In the genomic region with DNA sequence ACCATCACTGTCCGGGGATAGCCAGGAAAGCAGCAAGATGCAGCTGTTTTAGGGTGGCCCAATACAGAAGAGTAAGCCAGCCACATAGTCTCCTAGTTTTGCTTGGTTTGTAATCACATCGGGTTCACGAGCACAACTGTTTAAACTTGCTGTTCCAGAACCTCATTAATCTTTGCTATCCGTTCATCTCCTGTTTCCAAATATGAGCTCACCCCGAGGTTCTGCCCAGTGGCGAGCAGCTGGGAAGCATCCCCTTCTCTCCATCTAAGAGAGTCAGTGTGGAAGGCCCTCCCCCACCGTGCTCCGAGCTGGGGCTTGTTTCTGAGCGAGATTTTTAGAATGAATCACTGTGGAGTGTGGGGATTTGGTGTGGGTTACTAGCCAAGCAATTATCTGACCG, we compare ENCODE assay signal across 9 mouse cellular contexts.
DNase-seq lines count a peak whose midpoint lies in the region; ATAC-seq lines count a peak whose summit lies in the region.
"Had no signal": no experiment of that assay in that cellular context is flagged by ENCODE, and none has a peak within 500 bp of the region (broad histone marks: within the 10 kb centered on the region; RNA-seq: fewer than 3 reads in every experiment).

No protein-coding gene starts in this region.

- H3K9ac ChIP-seq in heart, embryonic 11.5 days (ENCODE audit: low read depth, low read length): no peak overlapping the region
- H3K9ac ChIP-seq in kidney, embryonic 16.5 days (replicated peaks; ENCODE audit: low read length): no peak overlapping the region
- H3K9ac ChIP-seq in stomach, embryonic 15.5 days: no peak overlapping the region
- no peak overlapping the region for H3K9ac ChIP-seq in forebrain, embryonic 13.5 days

- no peak for ATAC-seq in heart, embryonic 11.5 days (replicated peaks; ENCODE audit: insufficient number of reproducible peaks, low FRiP score, low TSS enrichment)
- ATAC-seq in kidney, embryonic 16.5 days (ENCODE audit: low FRiP score, low TSS enrichment): peak; percentile 93
- peak; percentile 87 for ATAC-seq in stomach, embryonic 15.5 days (ENCODE audit: insufficient read depth, low FRiP score, low read depth)
- no peak for ATAC-seq in forebrain, embryonic 13.5 days

- no peak overlapping the region for H3K27ac ChIP-seq in heart, embryonic 11.5 days (ENCODE audit: low read depth, low read length)
- H3K27ac ChIP-seq in kidney, embryonic 16.5 days (ENCODE audit: low read length): peak overlapping the region; percentile 79
- H3K27ac ChIP-seq in stomach, embryonic 15.5 days: peak overlapping the region; percentile 79
- H3K27ac ChIP-seq in forebrain, embryonic 10.5 days: no peak overlapping the region
- H3K27ac ChIP-seq in forebrain, embryonic 13.5 days: no peak overlapping the region

- no peaks in the 10 kb centered on the region for H3K27me3 ChIP-seq in heart, embryonic 11.5 days (ENCODE audit: control insufficient read depth, insufficient read depth, low read length)
- H3K27me3 ChIP-seq in kidney, embryonic 16.5 days (ENCODE audit: insufficient read depth, low read length): no peaks in the 10 kb centered on the region
- H3K27me3 ChIP-seq in stomach, embryonic 15.5 days (replicated peaks): no peaks in the 10 kb centered on the region
- H3K27me3 ChIP-seq in forebrain, embryonic 10.5 days (ENCODE audit: poor library complexity, severe bottlenecking): no peaks in the 10 kb centered on the region
- H3K27me3 ChIP-seq in forebrain, embryonic 13.5 days: no peaks in the 10 kb centered on the region; the same call in 1 of the 2 replicates

- intact Hi-C loops in gastrocnemius, postnatal 14 days (cut with DNase I; ENCODE audit: low total_unique reads): no loop called here

- WGBS in heart, embryonic 11.5 days (ENCODE audit: insufficient replicate concordance): 57% methylated on average over 10 of the region's 10 CpGs
- WGBS in kidney, embryonic 16.5 days: 9% methylated on average over 10 of the region's 10 CpGs
- WGBS in stomach, embryonic 15.5 days: 25% methylated on average over 10 of the region's 10 CpGs
- WGBS in forebrain, embryonic 10.5 days: 84% methylated on average over 10 of the region's 10 CpGs
- 82% methylated on average over 10 of the region's 10 CpGs for WGBS in forebrain, embryonic 13.5 days

- no peak overlapping the region for H3K4me2 ChIP-seq in heart, embryonic 11.5 days
- H3K4me2 ChIP-seq in kidney, embryonic 16.5 days (replicated peaks; ENCODE audit: low read depth, low read length): no peak overlapping the region
- no peak overlapping the region for H3K4me2 ChIP-seq in stomach, embryonic 15.5 days
- H3K4me2 ChIP-seq in forebrain, embryonic 13.5 days: no peak overlapping the region

- no peaks in the 10 kb centered on the region for H3K9me3 ChIP-seq in heart, embryonic 11.5 days (replicated peaks; ENCODE audit: control insufficient read depth, low read length)
- H3K9me3 ChIP-seq in kidney, embryonic 16.5 days (ENCODE audit: low read length): no peaks in the 10 kb centered on the region
- H3K9me3 ChIP-seq in stomach, embryonic 15.5 days: no peaks in the 10 kb centered on the region
- no peaks in the 10 kb centered on the region for H3K9me3 ChIP-seq in forebrain, embryonic 10.5 days
- no peaks in the 10 kb centered on the region for H3K9me3 ChIP-seq in forebrain, embryonic 13.5 days (replicated peaks)

- H3K4me3 ChIP-seq in heart, embryonic 11.5 days (ENCODE audit: low read depth, low read length): no peak overlapping the region
- no peak overlapping the region for H3K4me3 ChIP-seq in kidney, embryonic 16.5 days (ENCODE audit: low read length)
- no peak overlapping the region for H3K4me3 ChIP-seq in stomach, embryonic 15.5 days (replicated peaks)
- no peak overlapping the region for H3K4me3 ChIP-seq in forebrain, embryonic 10.5 days
- H3K4me3 ChIP-seq in forebrain, embryonic 13.5 days: no peak overlapping the region

- peak; percentile 99 for DNase-seq in heart, adult 11 months
- DNase-seq in gastrocnemius, postnatal 14 days: peak; percentile 85
- DNase-seq in right cerebral cortex, postnatal 10 days (ENCODE audit: low spot score in 2 of 2): no peak
- DNase-seq in forebrain, embryonic 10.5 days (ENCODE audit: extremely low spot score, low spot score): no peak
- DNase-seq: left cerebral cortex, postnatal 4 days had no signal

- no peaks in the 10 kb centered on the region for H3K36me3 ChIP-seq in heart, embryonic 11.5 days (ENCODE audit: control insufficient read depth, insufficient read depth, low read length)
- H3K36me3 ChIP-seq in kidney, embryonic 16.5 days (ENCODE audit: insufficient read depth, low read length): no peaks in the 10 kb centered on the region
- H3K36me3 ChIP-seq in stomach, embryonic 15.5 days: no peaks in the 10 kb centered on the region
- no peaks in the 10 kb centered on the region for H3K36me3 ChIP-seq in forebrain, embryonic 10.5 days (replicated peaks)
- no peaks in the 10 kb centered on the region for H3K36me3 ChIP-seq in forebrain, embryonic 13.5 days (ENCODE audit: poor library complexity, severe bottlenecking)

- peaks cover 2% of the 10 kb centered on the region; the same call in 1 of the 2 replicates for H3K4me1 ChIP-seq in heart, embryonic 11.5 days (ENCODE audit: control insufficient read depth, insufficient read depth, low read length)
- peaks cover 39% of the 10 kb centered on the region for H3K4me1 ChIP-seq in kidney, embryonic 16.5 days (ENCODE audit: insufficient read depth, low read length)
- peaks cover 7% of the 10 kb centered on the region; the same call in 1 of the 2 replicates for H3K4me1 ChIP-seq in stomach, embryonic 15.5 days
- H3K4me1 ChIP-seq in forebrain, embryonic 10.5 days: peaks cover 14% of the 10 kb centered on the region
- H3K4me1 ChIP-seq in forebrain, embryonic 13.5 days: peaks cover 12% of the 10 kb centered on the region

Comparison
In these comparisons a context has a peak if more than half of its experiments do, and no peak if none do; other contexts are left out.
1. DNase-seq: peak in heart, adult 11 months (single experiment) and gastrocnemius, postnatal 14 days (single experiment); none in right cerebral cortex, postnatal 10 days (0 of 2) and forebrain, embryonic 10.5 days (single experiment).
2. ATAC-seq: peak in kidney, embryonic 16.5 days (single experiment) and stomach, embryonic 15.5 days (single experiment); none in heart, embryonic 11.5 days (single experiment) and forebrain, embryonic 13.5 days (single experiment).
3. H3K27ac ChIP-seq: peak in kidney, embryonic 16.5 days (single experiment) and stomach, embryonic 15.5 days (single experiment); none in heart, embryonic 11.5 days (single experiment), forebrain, embryonic 10.5 days (single experiment) and forebrain, embryonic 13.5 days (single experiment).